Mouse (Mus musculus) adipocyte (in vitro differentiated cells): ENCODE data around the gene Mob3b.
"Not testable (repeated sequence)": the region's sequence is repeated elsewhere in the genome, so short reads cannot be mapped to it uniquely, and the experiment has no call there.

Experiments
- DNase-seq: peaks from one replicate; pipeline ENCODE4 v3.0.0-alpha.2; 2016; ENCODE audit warnings: low spot score

Gene Mob3b

DNA sequence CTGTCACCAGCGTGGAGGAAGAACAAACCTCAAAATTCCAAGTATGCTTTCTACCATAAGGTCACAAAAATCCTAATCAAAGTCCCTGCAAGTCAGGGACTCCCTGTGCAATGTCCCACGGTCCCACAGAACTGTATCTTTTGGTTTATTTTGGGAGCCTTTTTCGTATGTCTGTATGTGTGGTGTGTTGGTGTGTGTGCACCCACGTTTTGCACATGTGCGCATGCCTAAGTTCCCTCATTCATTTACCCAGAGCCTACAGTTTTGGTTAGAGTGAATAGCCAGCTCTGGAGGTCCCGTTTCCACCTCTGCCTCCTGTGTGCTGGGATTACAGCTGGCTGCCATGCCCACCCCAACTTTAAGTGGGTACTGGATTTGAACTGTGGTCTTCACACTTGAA, 189.7 kb downstream of the Mob3b start:
- no peak for DNase-seq

GRCm38 (mm10) chr4:34966336-34966957, 190.8 kb downstream of the Mob3b start:
- DNase-seq, result no peak

DNA sequence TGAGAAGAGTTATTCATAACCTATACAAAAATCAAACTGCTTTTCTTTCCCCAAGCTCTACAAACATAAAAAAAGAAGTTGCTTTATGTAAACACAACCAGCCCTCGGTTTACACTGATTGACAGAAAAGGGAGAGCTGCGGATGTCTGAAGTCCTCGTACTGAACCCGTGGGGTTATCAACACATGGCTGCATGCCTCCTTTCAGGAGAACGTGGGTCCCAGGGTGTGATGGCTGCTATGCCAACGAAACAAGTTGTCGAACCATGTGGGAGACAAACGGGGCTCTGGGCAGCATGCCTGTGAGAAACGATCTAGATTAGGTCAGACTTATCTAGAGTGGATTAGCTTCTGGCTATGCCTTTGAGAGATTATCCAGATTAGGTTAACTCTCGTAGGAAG, 192.4 kb downstream of the Mob3b start:
- DNase-seq, result no peak

DNA sequence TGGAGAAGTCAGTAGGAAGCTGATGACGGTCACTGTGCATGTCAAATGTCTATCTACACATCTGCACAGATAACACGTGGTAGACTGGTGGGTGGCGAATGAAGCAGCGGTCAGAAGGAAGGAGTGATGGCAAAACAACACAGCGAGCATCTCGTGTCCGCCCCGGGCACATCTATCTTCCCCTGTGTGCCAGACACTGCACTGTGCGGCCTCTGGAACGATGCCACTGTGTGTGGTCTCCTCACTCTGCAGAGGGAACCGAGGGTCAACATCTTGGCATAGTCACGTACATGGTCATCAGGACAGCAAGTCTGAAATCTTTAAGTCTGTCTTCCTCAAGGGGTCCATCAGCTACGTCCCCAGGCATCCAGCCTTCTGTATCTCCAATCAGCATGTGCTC, 193.3 kb downstream of the Mob3b start:
- no peak for DNase-seq

DNA sequence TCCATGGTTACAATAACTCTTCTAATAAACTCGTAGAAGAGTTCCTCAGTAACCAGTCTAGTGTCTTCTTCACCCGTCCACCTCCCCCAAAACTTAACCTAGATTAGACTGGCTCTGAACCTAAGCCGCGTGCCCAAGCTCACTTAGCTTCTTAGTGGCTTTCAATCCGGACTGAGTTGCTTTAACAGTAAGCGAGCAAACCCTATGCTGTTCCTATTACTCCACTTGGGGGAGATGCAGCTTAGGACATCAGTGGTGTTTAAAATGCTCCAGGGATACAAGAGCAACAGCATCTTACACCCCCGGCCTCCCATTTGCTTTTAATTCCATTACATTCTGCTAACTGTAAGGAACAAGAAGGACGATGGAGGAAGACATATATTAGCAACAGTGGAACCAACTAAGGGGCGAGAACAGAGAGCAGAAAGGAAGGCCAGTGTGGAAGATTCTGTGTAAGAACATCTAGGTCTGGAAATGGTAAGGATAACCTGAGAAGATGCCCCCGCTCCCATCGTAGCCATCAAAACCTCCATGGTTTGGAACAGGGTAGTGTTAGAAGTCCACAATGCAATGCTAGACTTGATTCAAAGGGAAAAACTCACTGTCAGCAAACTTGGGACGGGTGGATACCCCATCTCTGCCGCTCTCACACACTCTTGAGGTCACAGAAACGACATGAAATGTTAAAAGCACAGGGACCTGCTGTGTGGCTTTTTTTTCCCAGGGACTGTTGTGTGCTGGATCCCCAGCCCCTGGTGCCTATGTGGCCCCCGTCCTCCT, 196.3 kb downstream of the Mob3b start:
- peak; percentile 13 for DNase-seq

- DNase-seq, result no peak
These were observed 197.8 kb downstream of the Mob3b start for GRCm38 (mm10) chr4:34959477-34959876.

GRCm38 (mm10) chr4:34958155-34959028, 198.9 kb downstream of the Mob3b start:
- DNase-seq, result peak; percentile 66

DNA sequence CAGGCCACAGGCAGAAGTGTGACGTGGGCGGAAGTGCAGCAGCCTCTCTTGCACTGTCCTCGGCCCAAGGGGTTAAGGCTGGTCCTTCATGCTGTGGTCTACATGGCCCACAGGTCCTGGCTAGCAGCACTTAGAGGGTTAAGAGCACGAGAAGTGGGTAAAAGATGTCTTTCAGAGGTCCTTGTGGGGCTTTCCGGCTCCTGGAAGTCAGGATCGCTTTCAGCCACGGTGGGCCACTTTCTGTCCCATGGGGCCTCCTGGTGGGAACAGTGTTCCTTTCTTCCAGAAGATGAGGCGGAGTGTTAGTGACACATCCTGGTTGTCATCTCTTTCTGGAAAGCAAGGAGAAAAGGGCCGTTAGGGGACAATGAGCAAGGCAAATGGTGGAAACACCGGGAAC, 203.6 kb downstream of the Mob3b start:
- DNase-seq, result no peak

DNA sequence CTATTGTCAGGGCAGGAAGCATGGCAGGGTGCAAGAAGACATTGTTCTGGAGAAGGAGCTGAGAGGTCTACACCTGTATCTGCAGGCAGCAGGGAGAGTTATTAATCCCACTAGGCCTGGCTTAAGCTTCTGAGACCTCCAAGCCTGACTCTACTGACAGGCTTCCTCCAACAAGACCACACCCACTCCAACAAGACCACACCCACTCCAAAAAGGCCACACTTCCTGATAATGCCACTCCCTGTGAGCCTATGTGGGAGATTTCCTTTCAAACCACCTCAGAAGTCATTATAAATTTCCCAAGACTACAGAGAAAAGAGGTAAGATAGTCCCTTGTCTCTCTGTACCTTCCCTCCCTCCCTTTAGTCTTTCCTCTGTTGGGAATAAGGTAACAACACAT, 210.1 kb downstream of the Mob3b start:
- DNase-seq, result no peak

DNA sequence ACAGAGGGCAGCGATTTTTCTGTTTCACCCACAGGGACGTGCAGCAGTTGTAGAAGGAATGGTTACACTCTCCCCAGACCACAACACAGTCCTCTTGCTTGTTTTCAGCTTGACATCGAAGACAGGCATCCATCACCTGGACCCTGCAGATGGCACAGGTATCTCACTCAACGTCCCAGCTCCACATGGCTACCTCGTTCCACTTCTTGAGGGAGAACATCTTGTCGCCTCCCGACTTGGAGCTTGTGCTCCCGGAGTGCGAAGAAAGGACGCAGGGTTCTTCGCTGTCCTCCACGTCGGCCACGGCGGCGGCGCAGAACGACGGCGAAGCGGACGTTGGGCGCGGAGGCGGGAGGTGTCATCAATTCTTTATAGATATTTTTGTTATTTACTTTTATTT, 216.2 kb downstream of the Mob3b start:
- no peak for DNase-seq

DNA sequence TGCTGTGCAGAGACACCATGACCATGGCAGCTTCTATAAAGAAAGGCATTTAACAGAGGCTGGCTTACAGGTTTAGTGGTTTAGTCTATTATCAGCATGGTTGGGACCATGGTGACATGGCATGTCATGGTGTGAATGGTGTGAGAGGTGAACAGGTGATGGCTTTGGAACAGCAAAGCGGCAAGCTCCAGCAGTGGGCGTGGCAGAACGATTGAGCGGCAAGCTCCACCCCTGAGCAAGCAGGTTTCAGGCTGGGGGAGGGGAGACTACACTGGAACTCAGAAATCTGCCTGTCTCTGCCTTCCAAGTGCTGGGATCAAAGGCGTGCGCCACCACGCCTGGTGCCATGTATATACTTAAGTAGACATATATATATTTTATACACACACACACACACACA, 228.9 kb downstream of the Mob3b start:
- not testable (repeated sequence) for DNase-seq

- peak; percentile 75 for DNase-seq
These were observed 235.0 kb downstream of the Mob3b start for GRCm38 (mm10) chr4:34922177-34922870.

DNA sequence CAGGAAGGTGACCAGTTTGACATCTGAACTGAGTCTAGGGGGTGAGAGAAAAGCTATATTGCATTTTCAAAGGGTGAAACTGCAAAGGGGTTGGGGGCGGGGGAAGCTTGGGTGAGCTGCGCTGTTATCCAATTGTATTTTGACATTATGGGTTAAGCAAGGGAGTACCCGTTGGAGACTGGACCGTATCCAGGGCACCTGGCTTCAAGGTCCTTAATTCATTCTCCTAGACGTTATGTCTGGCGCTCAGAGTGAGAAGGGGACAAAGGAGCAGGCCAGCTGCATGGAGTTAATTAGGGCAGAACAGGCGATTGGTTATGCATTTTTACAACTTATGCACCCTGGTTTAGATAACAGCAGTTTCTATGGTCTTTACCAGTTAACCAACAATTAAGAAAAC, 239.9 kb downstream of the Mob3b start:
- no peak for DNase-seq

- DNase-seq, result no peak
These were observed 245.1 kb downstream of the Mob3b start for GRCm38 (mm10) chr4:34912171-34912570.

GRCm38 (mm10) chr4:34911401-34911800, 245.9 kb downstream of the Mob3b start:
- DNase-seq, result no peak

DNA sequence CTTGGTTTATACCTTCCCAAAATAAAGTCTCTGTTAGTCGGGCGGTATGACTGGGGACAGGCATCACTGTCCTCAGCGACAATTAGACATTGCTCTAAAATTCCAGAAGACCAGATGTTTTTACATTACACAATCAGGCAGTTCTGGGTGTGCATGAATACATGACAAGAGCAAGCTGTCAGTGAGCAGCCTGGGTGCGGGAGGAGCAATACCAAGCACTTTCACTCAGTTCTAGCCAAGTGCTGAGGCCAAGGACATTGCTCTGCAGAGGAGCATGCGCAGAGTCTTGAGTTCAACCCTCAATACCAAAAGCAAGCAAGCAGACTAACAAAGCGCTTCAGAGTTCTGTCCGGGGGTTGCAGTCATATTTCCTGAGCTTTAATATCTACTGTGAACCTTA, 249.2 kb downstream of the Mob3b start:
- no peak for DNase-seq

DNA sequence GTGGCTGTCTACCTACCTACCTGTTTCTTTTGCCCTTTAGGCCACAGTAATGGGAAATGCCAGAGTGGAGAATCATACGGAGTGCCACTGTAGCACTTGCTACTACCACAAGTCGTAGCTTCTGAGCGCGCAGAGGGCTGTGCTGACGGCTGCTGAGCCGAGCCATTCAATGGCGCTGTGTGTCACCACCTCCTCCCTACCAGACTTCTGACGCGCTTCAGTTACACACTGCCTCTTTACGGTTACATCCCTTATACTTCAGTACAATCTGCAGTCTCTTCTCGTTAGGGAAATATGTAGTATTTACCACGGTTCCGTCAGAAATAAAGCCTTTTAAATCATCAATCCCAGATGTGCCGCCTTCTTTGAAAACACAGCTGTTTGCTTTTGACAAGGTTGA, 250.3 kb downstream of the Mob3b start:
- no peak for DNase-seq

DNA sequence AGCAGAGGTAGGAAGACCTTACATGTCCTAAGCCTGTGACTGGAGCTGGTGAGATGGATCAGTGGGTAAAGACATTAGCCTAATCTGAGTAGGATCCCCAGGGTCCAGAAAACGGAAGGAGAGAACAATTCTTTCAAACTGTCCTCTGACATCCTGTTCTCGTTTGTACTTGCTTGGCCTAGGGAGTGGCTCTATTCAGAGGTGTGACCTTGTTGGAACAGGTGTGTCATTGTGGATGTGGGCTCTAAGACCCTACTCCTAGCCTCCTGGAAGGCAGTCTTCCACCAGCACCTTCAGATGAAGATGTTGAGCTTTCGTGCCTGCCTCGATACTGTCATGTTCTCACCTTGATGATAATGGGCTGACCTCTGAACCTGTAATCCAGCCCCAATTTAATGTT, 251.1 kb downstream of the Mob3b start:
- DNase-seq, result no peak

- DNase-seq, result no peak
These were observed 251.9 kb downstream of the Mob3b start for GRCm38 (mm10) chr4:34905396-34905795.

DNA sequence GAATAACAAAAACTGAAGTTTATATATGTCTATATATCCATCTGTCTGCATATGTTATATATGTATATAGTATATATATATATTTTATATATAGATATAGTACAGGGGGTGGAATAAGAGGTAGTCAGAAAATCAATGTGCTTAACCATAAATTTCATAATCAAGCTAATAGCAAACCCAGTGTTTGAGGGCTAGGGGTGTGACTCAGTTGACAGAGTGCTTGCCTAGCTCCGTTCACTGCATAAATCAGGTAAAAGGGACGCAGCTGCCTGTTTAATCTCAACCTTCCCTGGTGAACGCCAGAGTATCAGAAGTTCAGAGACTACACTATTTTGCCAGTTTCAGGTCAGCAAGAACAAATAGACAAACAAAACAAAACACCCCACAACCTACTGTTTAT, 255.7 kb downstream of the Mob3b start:
- DNase-seq, result not testable (repeated sequence)

GRCm38 (mm10) chr4:34901166-34901565, 256.1 kb downstream of the Mob3b start:
- no peak for DNase-seq

DNA sequence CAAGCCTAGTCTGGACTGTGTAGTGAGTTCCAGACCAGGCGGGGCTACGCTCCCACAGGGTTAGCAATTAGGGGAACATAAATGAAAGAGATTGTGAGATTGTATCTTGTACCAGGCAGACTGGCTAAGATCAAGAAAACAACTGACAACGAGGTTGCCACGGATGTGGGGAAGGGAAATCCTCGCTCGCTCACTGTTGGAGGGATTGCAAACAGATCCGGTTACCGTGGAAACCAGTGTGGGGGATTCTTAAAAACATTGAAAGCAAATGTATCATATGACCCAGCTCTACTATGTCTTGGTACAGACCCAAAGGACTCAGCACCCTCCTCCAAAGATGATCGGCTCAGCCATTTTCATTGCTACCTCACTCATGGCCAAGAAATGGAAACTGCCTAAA, 257.1 kb downstream of the Mob3b start:
- no peak for DNase-seq
